Mouse (Mus musculus): ENCODE results near the gene Pop5.

- no peak for TF ChIP-seq CTCF (IDR thresholded peaks at IDR 0.05; ENCODE audit: low read depth, low read length)
- TF ChIP-seq POLR2A (IDR thresholded peaks at IDR 0.05; ENCODE audit: insufficient read depth, low read length), result no peak
Measured at GRCm38 (mm10) chr5:115207892-115208291, 27.7 kb upstream of the Pop5 start.

Measured in ES-Bruce4 (cell line).